Mouse (Mus musculus): ENCODE measurements around the gene H2-Q10. TPM values are rescaled to one million over a fixed set of nuclear protein-coding genes. Genes with fewer than 3 reads are reported as not detected.
"Not testable (repeated sequence)": the region's sequence is repeated elsewhere in the genome, so short reads cannot be mapped to it uniquely, and the experiment has no call there.

Gene H2-Q10
- polyA plus RNA-seq (2012; rRNA removed): 0.76 and 0.87 TPM in 2 replicates
- 0.28 and 0.62 TPM in 2 replicates for polyA plus RNA-seq (2014; fragmentation: Nextera tagmentation; extraction: Ambion mirVana)

- no peaks in the 10 kb centered on the region for H3K9me3 ChIP-seq (ENCODE audit: control insufficient read depth, low read length)
- no peaks in the 10 kb centered on the region for H3K36me3 ChIP-seq (ENCODE audit: control insufficient read depth, insufficient read depth, low read length)
- DNase-seq (ENCODE audit: low spot score) (no peak), ATAC-seq (ENCODE audit: low FRiP score, low read depth) (no peak)
- peak within 1 kb of the TSS; percentile 86 for H3K4me2 ChIP-seq (replicated peaks; ENCODE audit: low read depth, low read length, severe bottlenecking)
- peaks cover 21% of the 10 kb centered on the region for H3K27me3 ChIP-seq (ENCODE audit: control insufficient read depth, insufficient read depth, low read length)
- no peaks in the 10 kb centered on the region for H3K4me1 ChIP-seq (ENCODE audit: control insufficient read depth, insufficient read depth, low read length)
- no peak within 1 kb of the TSS for H3K27ac ChIP-seq (replicated peaks; ENCODE audit: low read depth, low read length)
- H3K9ac ChIP-seq (ENCODE audit: low read depth, low read length, severe bottlenecking): peak within 1 kb of the TSS; percentile 43
- 1% methylated on average over 70 of the region's 80 CpGs for WGBS
- H3K4me3 ChIP-seq (replicated peaks; ENCODE audit: low read length): peak within 1 kb of the TSS; percentile 45
- TF ChIP-seq POLR2A (IDR thresholded peaks at IDR 0.05; ENCODE audit: borderline replicate concordance, extremely low read depth, insufficient read depth, insufficient read length): no peak
Observed at GRCm38 (mm10) chr17:35469842-35470751, at the start of gene H2-Q10. Gene H2-Q10, plus strand, starts transcription at chr17:35470089.

- not testable (repeated sequence) for ATAC-seq (ENCODE audit: low FRiP score, low read depth); H3K9me3 ChIP-seq (ENCODE audit: control insufficient read depth, low read length); H3K4me2 ChIP-seq (replicated peaks; ENCODE audit: low read depth, low read length, severe bottlenecking); H3K36me3 ChIP-seq (ENCODE audit: control insufficient read depth, insufficient read depth, low read length); H3K9ac ChIP-seq (ENCODE audit: low read depth, low read length, severe bottlenecking); H3K27ac ChIP-seq (replicated peaks; ENCODE audit: low read depth, low read length); DNase-seq (ENCODE audit: low spot score); H3K4me3 ChIP-seq (replicated peaks; ENCODE audit: low read length); H3K4me1 ChIP-seq (ENCODE audit: control insufficient read depth, insufficient read depth, low read length); H3K27me3 ChIP-seq (ENCODE audit: control insufficient read depth, insufficient read depth, low read length)
- WGBS: 13% methylated on average over 11 of the region's 11 CpGs
Observed at GRCm38 (mm10) chr17:35420206-35420810, 49.6 kb upstream of the H2-Q10 start.

- H3K9me3 ChIP-seq (ENCODE audit: control insufficient read depth, low read length); H3K4me2 ChIP-seq (replicated peaks; ENCODE audit: low read depth, low read length, severe bottlenecking); H3K36me3 ChIP-seq (ENCODE audit: control insufficient read depth, insufficient read depth, low read length); H3K27ac ChIP-seq (replicated peaks; ENCODE audit: low read depth, low read length); H3K4me1 ChIP-seq (ENCODE audit: control insufficient read depth, insufficient read depth, low read length); H3K9ac ChIP-seq (ENCODE audit: low read depth, low read length, severe bottlenecking); DNase-seq (ENCODE audit: low spot score); H3K4me3 ChIP-seq (replicated peaks; ENCODE audit: low read length); ATAC-seq (ENCODE audit: low FRiP score, low read depth); H3K27me3 ChIP-seq (ENCODE audit: control insufficient read depth, insufficient read depth, low read length): not testable (repeated sequence)
- WGBS: 87% methylated on average over 4 of the region's 4 CpGs
Observed at GRCm38 (mm10) chr17:35421331-35421730, 48.6 kb upstream of the H2-Q10 start.

GRCm38 (mm10) chr17:35422360-35422759 lies 47.5 kb upstream of the H2-Q10 start:
- not testable (repeated sequence) for H3K27ac ChIP-seq (replicated peaks; ENCODE audit: low read depth, low read length); H3K4me3 ChIP-seq (replicated peaks; ENCODE audit: low read length); H3K4me2 ChIP-seq (replicated peaks; ENCODE audit: low read depth, low read length, severe bottlenecking); H3K27me3 ChIP-seq (ENCODE audit: control insufficient read depth, insufficient read depth, low read length); H3K4me1 ChIP-seq (ENCODE audit: control insufficient read depth, insufficient read depth, low read length); H3K9ac ChIP-seq (ENCODE audit: low read depth, low read length, severe bottlenecking); ATAC-seq (ENCODE audit: low FRiP score, low read depth); H3K36me3 ChIP-seq (ENCODE audit: control insufficient read depth, insufficient read depth, low read length); H3K9me3 ChIP-seq (ENCODE audit: control insufficient read depth, low read length); DNase-seq (ENCODE audit: low spot score)
- WGBS: 89% methylated on average over 5 of the region's 5 CpGs

- H3K36me3 ChIP-seq (ENCODE audit: control insufficient read depth, insufficient read depth, low read length); H3K4me3 ChIP-seq (replicated peaks; ENCODE audit: low read length); H3K27me3 ChIP-seq (ENCODE audit: control insufficient read depth, insufficient read depth, low read length); H3K4me2 ChIP-seq (replicated peaks; ENCODE audit: low read depth, low read length, severe bottlenecking); H3K9ac ChIP-seq (ENCODE audit: low read depth, low read length, severe bottlenecking); H3K4me1 ChIP-seq (ENCODE audit: control insufficient read depth, insufficient read depth, low read length); ATAC-seq (ENCODE audit: low FRiP score, low read depth); DNase-seq (ENCODE audit: low spot score); H3K27ac ChIP-seq (replicated peaks; ENCODE audit: low read depth, low read length); H3K9me3 ChIP-seq (ENCODE audit: control insufficient read depth, low read length): not testable (repeated sequence)
- WGBS: 58% methylated on average over 3 of the region's 3 CpGs
Observed at GRCm38 (mm10) chr17:35423131-35423810, 46.6 kb upstream of the H2-Q10 start.

GRCm38 (mm10) chr17:35424106-35424505 lies 45.8 kb upstream of the H2-Q10 start:
- WGBS: 89% methylated on average over 3 of the region's 3 CpGs

GRCm38 (mm10) chr17:35424624-35425416 lies 45.1 kb upstream of the H2-Q10 start, which contains the start of gene H2-Q6:
Gene H2-Q6, plus strand, starts transcription at chr17:35424850.
- DNase-seq (ENCODE audit: low spot score): peak; percentile 16

More at GRCm38 (mm10) chr17:35424106-35424505, 45.8 kb upstream of the H2-Q10 start:
- H3K9me3 ChIP-seq (ENCODE audit: control insufficient read depth, low read length); H3K4me1 ChIP-seq (ENCODE audit: control insufficient read depth, insufficient read depth, low read length); H3K4me2 ChIP-seq (replicated peaks; ENCODE audit: low read depth, low read length, severe bottlenecking); H3K36me3 ChIP-seq (ENCODE audit: control insufficient read depth, insufficient read depth, low read length); DNase-seq (ENCODE audit: low spot score); H3K27me3 ChIP-seq (ENCODE audit: control insufficient read depth, insufficient read depth, low read length); H3K27ac ChIP-seq (replicated peaks; ENCODE audit: low read depth, low read length); H3K4me3 ChIP-seq (replicated peaks; ENCODE audit: low read length); H3K9ac ChIP-seq (ENCODE audit: low read depth, low read length, severe bottlenecking); ATAC-seq (ENCODE audit: low FRiP score, low read depth): not testable (repeated sequence)

More at GRCm38 (mm10) chr17:35424624-35425416, 45.1 kb upstream of the H2-Q10 start, which contains the start of gene H2-Q6:
- peak; percentile 56 for ATAC-seq (ENCODE audit: low FRiP score, low read depth)
- H3K4me1 ChIP-seq (ENCODE audit: control insufficient read depth, insufficient read depth, low read length); H3K27me3 ChIP-seq (ENCODE audit: control insufficient read depth, insufficient read depth, low read length); H3K9me3 ChIP-seq (ENCODE audit: control insufficient read depth, low read length); H3K36me3 ChIP-seq (ENCODE audit: control insufficient read depth, insufficient read depth, low read length); H3K27ac ChIP-seq (replicated peaks; ENCODE audit: low read depth, low read length): not testable (repeated sequence)
- H3K4me2 ChIP-seq (replicated peaks; ENCODE audit: low read depth, low read length, severe bottlenecking): peak within 1 kb of the TSS; percentile 62
- H3K4me3 ChIP-seq (replicated peaks; ENCODE audit: low read length): peak within 1 kb of the TSS; percentile 37
- WGBS: 1% methylated on average over 46 of the region's 66 CpGs
- 0 out of 2 replicates have a peak within 1 kb of the TSS, but pooled peaks have one; percentile 16 for H3K9ac ChIP-seq (ENCODE audit: low read depth, low read length, severe bottlenecking)

Data from limb, embryonic 14.5 days (tissue).